Mouse (Mus musculus) ES-E14 (cell line): ENCODE measurements at regions not wholly inside any gene's neighbourhood (a gene's known extent, or its start where the extent isn't known, plus 50 kb on each side); places are given as distances from the start of the nearest gene placed in this dataset.

ENCODE experiments used
- HCFC1 ChIP-seq: IDR thresholded peaks from 2 replicates; pipeline ENCODE4 v1.6.1; 2012; ENCODE audit warnings: low read length, inconsistent platforms, borderline replicate concordance; ENCODE audit not compliant: insufficient read depth
- MAFK ChIP-seq: IDR thresholded peaks from 2 replicates; pipeline ENCODE4 v1.6.1; 2014; ENCODE audit warnings: mild to moderate bottlenecking, low read depth, low read length, inconsistent platforms; ENCODE audit not compliant: insufficient read depth
- ZC3H11A ChIP-seq: IDR thresholded peaks from 2 replicates; pipeline ENCODE4 v1.6.1; 2012; ENCODE audit warnings: low read depth, mild to moderate bottlenecking, inconsistent platforms, low read length, borderline replicate concordance
- ZNF384 ChIP-seq: IDR thresholded peaks from 2 replicates; pipeline ENCODE4 v1.6.1; 2012; ENCODE audit warnings: low read depth, low read length, inconsistent platforms

GRCm38 (mm10) chr13:40554368-40554767 lies 183.8 kb downstream of the Tfap2a start:
- TF ChIP-seq ZNF384 = no peak
- TF ChIP-seq ZC3H11A = no peak
- no peak for TF ChIP-seq MAFK
- no peak for TF ChIP-seq HCFC1
